9 mouse cellular contexts compared by ENCODE assay signal in genomic region chr5:124954404-124955305, GRCm38 (mm10). TPM values are rescaled to one million over a fixed set of nuclear protein-coding genes. Genes with fewer than 3 reads are reported as not detected.
A peak's percentile ranks its signal among the peaks of the same experiment; 100 is the strongest.
DNase-seq lines count a peak whose midpoint lies in the region; TF ChIP-seq lines count a peak whose summit lies in the region.
"Had no signal": no experiment of that assay in that cellular context is flagged by ENCODE, and none has a peak within 500 bp of the region (broad histone marks: within the 10 kb centered on the region; RNA-seq: fewer than 3 reads in every experiment).

No protein-coding gene starts in this region.

- DNase-seq in adrenal gland, postnatal 14 days = peak; percentile 27
- no peak for DNase-seq in adrenal gland, postnatal 4 days (ENCODE audit: low spot score in 2 of 2)
- DNase-seq in lung, postnatal 25 days (ENCODE audit: low spot score) = peak; percentile 32
- DNase-seq in lung, postnatal 36 days = no peak
- peak; percentile 44 for DNase-seq in kidney, adult 9 months
- DNase-seq in thymus, adult 2 months = peak; percentile 76
- DNase-seq in embryo, embryonic 9.5 days (ENCODE audit: extremely low spot score) = no peak
- no peak for DNase-seq in adrenal gland, adult 2 months
- DNase-seq: lung, postnatal 14 days had no signal

- TF ChIP-seq CTCF in thymus, adult 2 months (IDR thresholded peaks at IDR 0.05; ENCODE audit: borderline replicate concordance, control insufficient read depth, extremely low read depth, insufficient read depth, low read length, poor library complexity) = no peak

- H3K27ac ChIP-seq in thymus, adult 2 months (ENCODE audit: control insufficient read depth, insufficient read depth, low read length) = peak overlapping the region; percentile 92

- H3K4me1 ChIP-seq in thymus, adult 2 months (replicated peaks; ENCODE audit: control insufficient read depth, insufficient read depth, low read length) = peaks cover 40% of the 10 kb centered on the region

- WGBS in thymus, adult 2 months = 35% methylated on average over 8 of the region's 8 CpGs

- no peak overlapping the region for H3K4me3 ChIP-seq in thymus, adult 2 months (ENCODE audit: control insufficient read depth, insufficient read depth, low read length)

- H3K27me3 ChIP-seq in thymus, adult 2 months (ENCODE audit: control insufficient read depth, insufficient read depth, low read length) = no peaks in the 10 kb centered on the region

- no peak for TF ChIP-seq POLR2A in thymus, adult 2 months (IDR thresholded peaks at IDR 0.05; ENCODE audit: control insufficient read depth, extremely low read depth, insufficient read depth, low read length, poor library complexity)

- H3K36me3 ChIP-seq in thymus, adult 2 months (ENCODE audit: control insufficient read depth, insufficient read depth, low read length) = no peaks in the 10 kb centered on the region

RNA-seq across cellular contexts. Expression of gene Rflna, which starts 48.4 kb away (rescaled TPM):
- total RNA-seq in adrenal gland, postnatal 14 days (2021) = 3.7 and 5.3 TPM in 2 replicates
- 1 to 10 TPM; 5.0 to 5.2 TPM for total RNA-seq in adrenal gland, postnatal 4 days (2021)
- polyA plus RNA-seq in thymus, adult 2 months (2012; rRNA removed) = 3.4 and 4.5 TPM in 2 replicates
- 1 to 10 TPM; 4.6 to 5.6 TPM for total RNA-seq in adrenal gland, adult 2 months (2021)
- polyA plus RNA-seq in adrenal gland, adult 2 months (2012; rRNA removed) = 18.7 and 21.1 TPM in 2 replicates

Comparison
In these comparisons a context has a peak if more than half of its experiments do, and no peak if none do; other contexts are left out.
1. DNase-seq: peak in adrenal gland, postnatal 14 days (single experiment), lung, postnatal 25 days (single experiment), kidney, adult 9 months (single experiment) and thymus, adult 2 months (single experiment); none in adrenal gland, postnatal 4 days (0 of 2), lung, postnatal 36 days (single experiment), embryo, embryonic 9.5 days (single experiment) and adrenal gland, adult 2 months (single experiment).